Mouse (Mus musculus): ENCODE data around the gene Rbm25. TPM values are rescaled to one million over a fixed set of nuclear protein-coding genes. Genes with fewer than 3 reads are reported as not detected.
A peak's percentile ranks its signal among the peaks of the same experiment; 100 is the strongest.
"Not testable (repeated sequence)": the region's sequence is repeated elsewhere in the genome, so short reads cannot be mapped to it uniquely, and the experiment has no call there.

Gene Rbm25
- total RNA-seq (2015; ENCODE audit: low replicate concordance): 83.8 and 97.2 TPM in 2 replicates
- total RNA-seq (2017; ENCODE audit: low replicate concordance): 124 and 143 TPM in 2 replicates

DNA sequence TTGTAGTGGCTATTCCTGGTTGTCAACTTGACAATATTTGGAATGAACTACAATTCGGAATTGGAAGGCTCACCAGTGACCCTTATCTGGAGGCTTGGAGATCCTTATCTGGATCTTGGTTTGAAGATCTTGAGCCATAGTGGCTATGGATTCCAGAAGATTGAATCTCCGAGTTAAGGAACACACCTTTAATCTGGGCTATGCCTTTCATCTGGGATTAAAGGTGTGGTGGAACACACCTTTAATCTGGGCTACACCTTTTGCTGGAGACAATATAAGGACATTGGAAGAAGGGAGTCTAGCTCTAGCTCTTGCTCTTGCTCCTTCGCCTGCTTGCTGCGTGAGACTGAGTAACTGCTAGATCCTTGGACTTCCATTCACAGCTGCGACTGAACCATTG is at the start of gene Rbm25:
Rbm25 (plus strand) TSS at position 301 of the 400 bp plus-strand sequence.
- not testable (repeated sequence) for ATAC-seq (replicated peaks; ENCODE audit: low FRiP score, poor library complexity, severe bottlenecking)

DNA sequence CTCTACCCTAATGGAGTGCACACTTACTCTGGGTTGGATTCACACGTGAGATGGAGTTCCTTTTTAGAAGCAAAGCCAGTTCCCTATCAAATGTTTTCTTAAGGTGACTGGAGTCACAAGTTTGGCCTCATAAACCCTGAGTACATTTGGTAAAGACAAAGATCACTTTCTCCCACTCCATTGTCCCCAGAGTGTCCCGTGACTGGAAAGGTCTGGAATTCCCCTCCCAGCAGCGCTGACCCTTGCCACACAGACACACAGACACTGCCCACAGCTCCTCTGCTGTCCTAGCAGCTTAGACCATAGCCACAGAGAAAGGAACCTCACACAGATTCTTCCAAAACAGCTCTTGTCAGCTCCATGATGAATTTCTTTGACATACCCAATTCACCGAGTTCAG is 48.9 kb upstream of the Rbm25 start:
- ATAC-seq (replicated peaks; ENCODE audit: low FRiP score, poor library complexity, severe bottlenecking): no peak

GRCm38 (mm10) chr12:83582747-83583146 is 48.3 kb upstream of the Rbm25 start:
- ATAC-seq (replicated peaks; ENCODE audit: low FRiP score, poor library complexity, severe bottlenecking): no peak

- ATAC-seq (replicated peaks; ENCODE audit: low FRiP score, poor library complexity, severe bottlenecking): no peak
Measured at GRCm38 (mm10) chr12:83586628-83587027, 44.4 kb upstream of the Rbm25 start.

DNA sequence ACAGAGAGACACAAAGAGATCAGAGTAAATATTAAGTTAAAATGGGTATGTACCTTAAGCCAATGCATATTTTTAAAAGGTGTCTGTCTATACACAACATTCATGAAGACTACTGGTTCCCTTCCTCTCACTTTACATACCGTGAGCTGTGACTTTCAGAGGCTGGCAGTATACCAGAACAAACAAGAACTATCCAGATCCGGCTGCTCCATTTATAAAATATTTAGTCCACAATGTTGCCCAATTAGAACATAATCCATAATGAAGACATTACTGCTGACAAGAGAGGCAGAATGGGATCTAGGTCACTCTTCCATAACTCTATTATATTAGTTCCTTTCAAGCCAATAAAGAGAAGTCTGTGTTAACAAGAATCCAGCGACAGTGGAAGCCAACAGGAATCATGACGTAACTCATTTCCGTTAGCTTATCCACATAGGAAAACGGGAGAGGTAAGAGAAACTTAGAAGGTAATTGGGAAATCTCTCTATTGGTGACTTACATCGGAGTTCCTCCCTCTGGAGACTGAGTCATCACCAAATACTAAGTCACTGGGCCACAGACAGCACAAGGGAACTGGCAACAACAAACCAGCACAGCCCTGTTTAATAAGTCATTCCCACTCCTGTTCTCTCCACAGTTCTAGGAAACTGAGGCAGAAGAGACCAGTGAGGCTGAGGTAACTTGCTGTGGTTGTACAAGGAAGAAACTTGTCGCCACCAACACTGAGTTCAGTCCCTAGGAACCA is 39.1 kb upstream of the Rbm25 start:
- no peak for ATAC-seq (replicated peaks; ENCODE audit: low FRiP score, poor library complexity, severe bottlenecking)

DNA sequence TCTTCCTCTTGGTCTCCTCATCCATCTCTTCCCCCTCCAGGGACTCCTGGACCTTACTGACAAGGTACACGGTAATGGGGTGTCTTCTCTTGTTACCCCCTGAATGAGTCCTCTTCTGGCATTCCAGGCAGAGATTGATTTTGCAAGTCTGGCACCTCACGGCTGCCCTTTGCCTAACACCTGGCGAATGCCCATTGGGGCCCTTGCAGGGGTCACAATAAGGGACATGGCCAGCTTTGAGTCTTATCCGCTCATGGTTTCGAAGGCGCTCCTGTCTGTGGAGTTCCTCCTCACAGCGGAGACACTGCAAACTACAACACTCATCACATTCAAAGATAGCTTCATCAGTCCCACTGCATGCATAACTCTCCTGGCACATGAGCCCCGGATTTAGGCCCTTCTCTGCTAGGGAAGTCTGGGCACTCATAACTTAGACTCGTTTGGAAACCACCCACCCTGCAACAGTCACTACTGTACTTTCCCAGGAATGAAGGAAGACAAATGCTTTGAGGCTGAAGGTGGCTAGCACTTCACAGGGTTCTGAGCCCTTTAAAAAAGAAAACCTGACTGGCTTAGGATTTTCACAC is 36.5 kb upstream of the Rbm25 start:
- no peak for ATAC-seq (replicated peaks; ENCODE audit: low FRiP score, poor library complexity, severe bottlenecking)

DNA sequence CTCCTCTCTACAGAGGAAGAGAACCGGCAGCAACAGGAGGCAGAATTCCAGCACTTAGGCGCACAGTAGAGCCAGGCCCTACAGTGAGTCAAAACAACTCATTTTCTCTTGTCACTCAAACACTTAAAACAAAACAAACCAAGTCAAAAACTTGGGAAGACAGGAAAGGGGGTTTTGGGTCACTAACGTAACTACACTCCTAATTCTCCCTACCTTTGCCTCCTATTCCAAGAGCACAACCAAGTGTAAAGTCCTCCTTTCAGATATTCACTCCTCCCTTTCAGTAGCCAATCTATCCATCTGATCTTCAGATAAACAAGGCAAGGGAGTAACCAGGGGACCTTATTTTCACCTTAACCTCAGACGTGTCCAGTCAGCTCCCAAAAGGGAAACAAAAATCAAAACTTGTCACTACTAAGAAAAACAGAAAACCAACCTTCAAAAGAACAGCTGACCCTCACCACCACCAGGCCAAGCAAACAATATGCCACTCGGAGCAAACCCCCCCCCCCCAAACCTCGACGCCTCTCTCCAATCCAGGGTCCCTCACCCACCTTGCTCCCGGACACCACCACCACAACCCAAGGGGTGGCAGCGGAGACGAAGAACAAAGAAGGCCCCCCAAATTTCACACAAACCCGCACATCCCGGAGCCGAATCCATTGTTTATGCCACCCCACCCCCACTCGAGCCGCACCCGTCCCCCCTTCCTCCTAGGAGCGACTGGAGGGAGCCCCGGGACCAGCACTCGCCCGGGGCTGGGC is 34.7 kb upstream of the Rbm25 start:
- no peak for ATAC-seq (replicated peaks; ENCODE audit: low FRiP score, poor library complexity, severe bottlenecking)

DNA sequence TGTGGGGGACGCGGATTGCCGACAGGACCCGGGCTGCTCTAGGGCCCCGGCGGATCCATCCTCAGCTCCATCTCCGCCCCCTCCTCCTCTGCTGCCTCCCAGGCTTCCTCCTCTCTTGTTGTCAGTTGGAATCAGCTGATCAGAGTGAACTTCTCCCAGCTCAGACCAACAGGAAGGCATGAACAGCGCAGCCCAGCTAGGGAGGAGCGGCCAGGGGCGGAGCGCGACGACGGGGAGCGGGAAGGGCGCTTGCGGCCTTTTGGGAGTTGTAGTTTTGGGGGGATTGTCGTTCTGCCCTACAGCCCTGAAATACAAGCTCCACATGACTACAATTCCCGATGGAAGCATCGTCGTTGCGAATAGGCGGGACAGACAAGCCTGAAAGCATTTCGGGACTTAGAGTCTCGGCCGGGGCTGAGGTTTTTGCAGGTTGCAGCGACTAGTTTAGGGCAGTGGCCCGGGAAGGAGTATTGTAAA is 34.0 kb upstream of the Rbm25 start, which contains the start of gene Zfyve1:
Zfyve1 (minus strand) TSS at position 198 of the 477 bp plus-strand sequence.
- ATAC-seq (replicated peaks; ENCODE audit: low FRiP score, poor library complexity, severe bottlenecking): peak; percentile 98

GRCm38 (mm10) chr12:83597881-83598280 is 33.2 kb upstream of the Rbm25 start:
- ATAC-seq (replicated peaks; ENCODE audit: low FRiP score, poor library complexity, severe bottlenecking): no peak

- no peak for ATAC-seq (replicated peaks; ENCODE audit: low FRiP score, poor library complexity, severe bottlenecking)
Measured at GRCm38 (mm10) chr12:83602285-83602684, 28.8 kb upstream of the Rbm25 start.

DNA sequence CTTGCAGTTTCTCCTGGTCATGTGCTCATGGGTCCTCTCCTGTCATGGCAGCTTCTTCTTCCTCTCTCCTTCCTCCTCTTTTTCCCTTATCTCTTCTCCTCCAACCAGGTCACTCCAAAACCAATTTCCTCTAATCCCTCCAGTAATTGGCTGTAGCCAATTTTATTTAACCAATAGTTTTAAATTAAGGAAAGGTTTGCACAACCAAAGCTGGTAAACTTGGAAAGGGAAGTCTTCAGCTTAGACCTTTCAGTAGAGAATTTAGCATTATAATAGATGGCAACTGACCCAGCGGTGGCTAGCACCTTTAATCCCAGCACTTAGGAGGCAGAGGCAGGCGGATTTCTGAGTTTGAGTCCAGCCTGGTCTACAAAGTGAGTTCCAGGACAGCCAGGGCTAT is 24.6 kb upstream of the Rbm25 start:
- not testable (repeated sequence) for ATAC-seq (replicated peaks; ENCODE audit: low FRiP score, poor library complexity, severe bottlenecking)

- no peak for ATAC-seq (replicated peaks; ENCODE audit: low FRiP score, poor library complexity, severe bottlenecking)
Measured at GRCm38 (mm10) chr12:83617261-83617660, 13.8 kb upstream of the Rbm25 start.

DNA sequence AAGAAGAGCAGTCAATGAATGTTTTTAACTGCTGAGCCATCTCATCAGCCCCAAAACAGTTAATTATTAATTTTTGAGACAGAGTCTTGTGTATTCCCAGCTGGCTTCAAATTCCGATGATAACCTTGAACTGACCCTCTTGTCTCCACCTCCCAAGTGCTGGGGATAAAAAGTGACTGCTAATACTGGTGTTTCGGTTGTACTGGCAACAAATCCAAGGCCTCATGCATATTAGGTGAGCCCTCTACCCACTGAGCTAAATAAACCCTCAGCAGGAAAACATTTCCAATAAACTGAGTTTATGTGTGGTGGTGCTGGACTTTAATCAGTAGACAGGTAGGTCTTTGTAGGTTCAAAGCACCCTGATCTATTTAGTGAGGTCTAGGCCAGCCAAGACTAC is 12.1 kb upstream of the Rbm25 start:
- no peak for ATAC-seq (replicated peaks; ENCODE audit: low FRiP score, poor library complexity, severe bottlenecking)

DNA sequence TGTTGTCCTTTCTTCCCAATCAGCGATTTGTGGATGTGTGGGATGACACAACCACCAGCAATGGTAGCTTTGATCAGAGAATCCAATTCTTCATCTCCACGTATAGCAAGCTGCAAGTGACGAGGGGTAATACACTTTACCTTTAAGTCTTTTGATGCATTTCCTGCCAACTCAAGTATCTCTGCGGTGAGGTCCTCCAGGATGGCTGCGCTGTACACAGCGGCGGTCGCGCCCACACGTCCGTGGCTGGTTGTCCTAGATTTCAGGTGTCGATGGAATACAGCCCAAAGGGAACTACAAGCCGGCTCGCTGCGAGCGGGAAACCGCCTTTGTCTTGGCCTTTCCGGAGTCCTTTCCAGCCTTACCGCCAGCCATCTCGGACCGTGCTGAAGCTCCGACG is 10.3 kb upstream of the Rbm25 start:
- peak; percentile 69 for ATAC-seq (replicated peaks; ENCODE audit: low FRiP score, poor library complexity, severe bottlenecking)

- ATAC-seq (replicated peaks; ENCODE audit: low FRiP score, poor library complexity, severe bottlenecking): no peak
Measured at GRCm38 (mm10) chr12:83622031-83622755, 8.8 kb upstream of the Rbm25 start.

GRCm38 (mm10) chr12:83624321-83624720 is 6.7 kb upstream of the Rbm25 start:
- ATAC-seq (replicated peaks; ENCODE audit: low FRiP score, poor library complexity, severe bottlenecking): no peak

GRCm38 (mm10) chr12:83631743-83632679 is 975 bp downstream of the Rbm25 start:
- ATAC-seq (replicated peaks; ENCODE audit: low FRiP score, poor library complexity, severe bottlenecking): peak; percentile 98

- ATAC-seq (replicated peaks; ENCODE audit: low FRiP score, poor library complexity, severe bottlenecking): peak; percentile 54
Measured at GRCm38 (mm10) chr12:83632680-83633025, 1.6 kb downstream of the Rbm25 start.

DNA sequence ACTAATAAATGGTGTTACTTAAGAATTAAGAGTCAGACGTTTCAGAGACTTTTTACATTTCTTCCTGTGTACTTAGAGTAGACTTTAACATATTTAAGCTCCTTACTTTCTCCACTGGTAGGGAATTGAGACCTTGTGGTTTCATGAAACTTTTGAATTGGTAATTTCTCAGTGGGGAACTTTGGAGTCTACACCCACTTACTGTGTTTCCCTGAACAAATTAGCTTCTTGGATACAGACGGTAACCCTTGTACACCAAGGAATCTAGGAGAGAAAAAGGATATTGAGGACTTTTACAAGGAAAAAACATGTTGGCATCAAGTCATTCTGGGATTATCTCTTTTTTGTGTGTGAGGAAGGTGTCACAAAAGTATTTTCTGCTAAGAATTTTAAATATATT is 2.8 kb downstream of the Rbm25 start:
- no peak for ATAC-seq (replicated peaks; ENCODE audit: low FRiP score, poor library complexity, severe bottlenecking)

Measured in erythroblast, adult 5-6 weeks (primary cell).